Mouse (Mus musculus): ENCODE data around the gene Lsamp.
A peak's percentile ranks its signal among the peaks of the same experiment; 100 is the strongest.

The Lsamp gene

DNA sequence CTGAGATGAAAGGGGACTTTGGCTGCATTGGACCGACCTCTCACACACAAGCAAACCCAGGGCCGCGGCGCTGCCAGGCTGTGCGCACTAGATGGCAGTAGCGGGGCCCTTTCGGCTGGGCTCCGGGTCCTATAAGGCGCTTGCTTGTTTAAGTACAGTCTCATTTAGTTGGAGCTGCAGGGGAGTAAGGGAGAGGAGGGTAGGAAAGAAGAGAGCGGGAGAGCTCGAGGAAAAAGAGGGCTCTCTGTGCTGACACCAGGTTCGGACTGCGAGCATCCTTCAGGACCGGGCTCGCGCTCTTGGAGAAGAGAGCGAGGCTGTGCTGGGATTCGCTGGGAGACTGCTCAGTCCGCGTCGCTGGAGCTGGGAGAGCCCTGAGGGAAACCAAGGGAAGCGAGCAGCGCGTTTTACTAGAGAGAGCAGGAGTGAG lies at the start of gene Lsamp:
Lsamp (plus strand) TSS at position 157 of the 430 bp plus-strand sequence.
- peak; percentile 91 for DNase-seq

DNA sequence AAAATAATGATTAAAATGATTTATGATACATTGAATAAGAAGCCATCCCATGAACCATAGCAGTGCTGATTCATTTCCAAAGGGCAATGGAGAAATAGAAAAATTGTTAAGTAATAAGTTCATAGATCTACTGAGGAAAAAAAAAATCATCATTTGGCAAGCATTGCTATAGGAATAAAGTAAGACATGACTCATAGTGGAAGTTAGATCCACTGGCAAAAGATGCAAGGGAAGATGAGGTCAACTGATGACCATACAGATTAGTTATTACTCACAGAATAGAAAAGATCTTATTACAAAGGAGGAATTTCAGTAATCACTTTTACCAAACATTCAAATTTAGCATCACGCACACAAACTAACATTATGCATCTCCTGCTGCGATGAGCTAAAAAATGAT lies 26.5 kb upstream of the Lsamp start:
- DNase-seq, result no peak

DNA sequence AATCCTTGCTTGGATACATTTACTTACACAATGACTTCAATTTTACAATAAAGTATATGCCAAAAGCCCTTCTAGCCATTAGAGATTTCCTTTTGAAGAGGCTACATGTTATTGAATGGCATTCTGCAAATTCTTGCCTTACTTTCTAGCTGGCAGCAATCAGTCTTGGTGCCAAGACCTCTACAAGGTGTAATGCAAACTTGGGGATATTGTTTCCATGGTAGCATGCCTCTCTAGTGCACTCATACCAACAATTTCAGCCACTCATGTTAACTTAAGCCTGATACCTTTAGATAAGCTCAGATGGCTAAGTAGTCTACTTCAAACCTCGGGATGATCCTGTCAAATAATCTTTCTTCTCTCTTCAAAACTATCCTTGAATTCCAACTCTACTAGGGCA lies 11.4 kb upstream of the Lsamp start:
- no peak for DNase-seq

DNA sequence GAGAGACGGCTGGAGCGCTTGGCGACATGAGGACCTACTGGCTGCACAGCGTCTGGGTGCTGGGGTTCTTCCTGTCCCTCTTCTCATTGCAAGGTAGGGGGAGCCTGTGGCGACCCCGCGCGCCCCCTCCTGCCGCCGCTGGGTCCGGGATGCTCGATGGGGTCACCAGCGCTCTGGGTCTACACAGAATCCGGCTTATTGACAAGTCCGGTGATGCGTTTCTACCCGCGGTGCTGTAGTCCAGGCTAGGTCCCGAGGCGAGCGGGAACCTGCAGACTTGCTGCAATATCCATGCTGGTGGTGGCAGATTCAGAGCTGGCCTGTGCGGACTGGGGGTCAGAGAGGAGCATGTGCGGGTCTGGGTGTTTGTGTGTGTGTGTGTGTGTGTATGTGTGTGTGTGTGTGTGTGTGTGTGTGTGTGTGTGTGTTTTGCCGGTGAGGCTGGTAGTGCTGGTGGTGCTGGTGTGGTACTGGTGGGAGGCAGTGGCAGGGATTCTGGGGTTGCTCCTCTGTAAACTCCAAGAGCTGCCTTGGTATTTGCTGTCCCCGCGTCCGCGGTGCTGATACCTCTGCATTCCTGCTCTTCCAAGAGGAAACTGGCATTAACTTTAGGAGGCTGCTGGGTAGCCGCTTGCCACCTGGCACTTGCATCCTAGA lies 602 bp downstream of the Lsamp start:
- DNase-seq, result peak; percentile 65

DNA sequence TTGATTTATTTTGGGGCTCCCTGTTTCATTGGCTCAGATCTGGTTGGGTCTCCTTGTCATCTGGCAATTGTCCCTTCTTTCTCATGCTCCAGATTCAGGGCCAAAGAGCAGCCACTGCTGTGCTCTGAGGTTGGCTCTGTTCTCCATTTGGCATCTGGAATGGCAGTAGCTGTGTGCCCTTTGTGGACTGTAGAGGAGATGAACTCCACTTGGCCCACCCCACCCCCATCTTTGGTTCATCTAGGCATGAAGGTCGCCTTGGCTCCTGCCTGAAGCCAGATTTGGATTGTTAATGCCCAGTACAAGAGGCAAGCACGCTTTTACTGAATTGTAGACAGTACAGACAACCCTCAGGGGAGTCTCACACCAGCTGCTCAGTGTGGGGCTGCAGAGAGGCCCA lies 4.3 kb downstream of the Lsamp start:
- DNase-seq, result peak; percentile 10

DNA sequence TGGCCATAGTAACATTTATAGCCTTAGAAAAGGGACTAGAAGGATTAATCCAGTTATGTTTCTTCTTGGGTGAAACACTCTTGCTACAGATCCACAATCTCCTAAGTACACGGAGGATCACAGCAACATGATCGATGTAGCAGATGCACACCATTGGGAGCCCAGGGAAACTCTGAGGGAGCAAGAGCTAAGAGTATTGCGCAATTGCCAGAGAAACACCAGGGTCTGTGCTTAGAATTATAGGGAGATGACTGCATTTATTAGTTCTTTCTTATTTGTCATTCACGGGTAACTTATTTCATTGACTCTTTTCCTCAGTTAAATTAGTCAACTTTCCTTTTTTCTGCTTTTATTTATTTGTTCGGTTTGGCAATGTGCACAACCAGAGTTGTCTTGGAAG lies 10.7 kb downstream of the Lsamp start:
- DNase-seq, result no peak

DNA sequence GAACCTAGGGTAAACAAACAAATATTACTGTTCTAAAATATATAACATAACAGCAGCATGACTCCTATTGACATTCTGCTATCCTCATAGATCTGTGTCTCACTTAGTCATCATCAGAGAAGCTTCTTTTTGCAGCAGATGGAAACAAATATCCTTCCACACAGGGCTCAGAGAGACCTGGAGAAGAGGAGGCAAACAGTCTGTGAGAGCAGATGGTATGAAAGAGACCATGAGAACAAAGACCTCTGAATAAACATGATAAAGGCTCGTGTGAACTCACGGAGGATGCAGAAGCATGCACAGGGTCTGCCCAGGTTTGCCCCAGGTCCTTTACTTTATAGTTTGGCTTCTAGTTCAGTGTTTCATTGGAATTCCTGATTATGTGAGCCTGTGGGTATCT lies 24.6 kb downstream of the Lsamp start:
- no peak for DNase-seq

DNA sequence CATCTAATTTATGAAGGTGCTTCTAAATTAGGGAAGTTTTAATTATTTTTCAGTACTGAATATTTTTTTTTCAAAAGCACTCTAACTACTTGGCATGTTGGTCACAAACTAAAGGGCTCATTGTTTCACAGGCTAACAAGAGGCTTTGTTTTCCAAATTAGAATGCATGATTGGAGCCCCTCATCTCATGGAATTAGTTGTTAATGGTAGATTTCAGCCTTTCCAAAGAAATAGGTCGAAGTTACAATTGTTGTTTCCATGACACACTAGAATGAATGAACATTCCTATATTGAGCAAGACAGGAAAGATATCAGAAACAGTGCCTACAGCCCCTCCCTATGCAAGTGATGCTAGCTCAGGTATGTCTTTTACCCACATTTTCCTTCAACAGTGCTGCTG lies 26.9 kb downstream of the Lsamp start:
- peak; percentile 93 for DNase-seq

DNA sequence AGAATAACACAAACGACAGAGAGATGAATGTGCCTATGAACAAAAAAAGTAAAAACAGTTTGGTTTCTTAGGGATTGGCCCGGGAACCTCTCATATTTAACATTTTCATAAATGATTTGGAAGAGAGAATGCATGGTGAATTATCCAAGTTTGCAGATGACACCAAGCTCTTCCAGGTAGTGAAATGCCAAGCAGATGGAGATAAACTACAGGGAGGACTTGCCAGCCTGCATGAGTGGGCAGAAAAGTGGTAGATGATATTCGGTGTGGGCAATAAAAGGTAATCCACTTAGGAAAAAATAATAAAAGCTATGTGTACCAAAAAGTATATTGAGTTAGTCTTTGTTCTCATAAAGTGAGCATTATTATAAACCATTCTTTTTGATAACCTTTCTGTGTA lies 38.5 kb downstream of the Lsamp start:
- DNase-seq, result no peak

DNA sequence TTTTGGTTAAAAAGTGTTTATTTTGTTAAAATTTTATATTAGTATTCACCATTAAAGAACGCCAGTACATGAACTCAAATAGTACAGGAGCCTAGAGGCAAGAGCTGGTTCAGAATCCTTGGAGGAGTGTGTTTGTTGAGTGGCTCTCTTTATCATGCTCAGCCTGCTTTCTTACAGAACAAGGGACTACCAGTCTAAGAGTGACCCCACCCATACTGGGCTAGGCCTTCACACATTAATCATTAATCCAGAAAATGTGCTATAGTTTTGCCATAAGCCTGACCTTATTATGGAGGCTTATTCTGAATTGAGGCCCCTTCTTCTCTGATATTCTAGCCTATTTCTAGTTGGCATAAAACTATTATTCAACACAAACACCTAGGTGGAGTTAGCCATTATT lies 52.6 kb downstream of the Lsamp start:
- DNase-seq, result no peak

DNA sequence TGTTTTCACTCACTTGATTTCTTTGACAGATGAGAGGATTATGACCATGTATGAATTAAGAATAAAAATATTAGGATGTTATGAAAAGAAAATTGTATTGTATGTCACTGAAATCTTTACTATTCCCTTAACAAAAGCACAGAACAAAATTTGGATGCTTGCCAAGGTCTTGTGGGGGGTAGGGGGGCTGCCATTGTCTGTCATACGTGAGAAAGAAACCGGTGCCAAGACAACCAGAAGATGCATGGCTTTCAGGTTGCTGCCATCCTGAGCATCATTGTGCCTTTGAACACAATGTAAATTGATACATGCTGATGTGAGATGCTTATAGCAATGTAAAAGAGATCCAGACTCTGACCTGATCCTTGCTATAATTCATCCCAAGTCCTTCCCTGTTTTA lies 75.4 kb downstream of the Lsamp start:
- peak; percentile 22 for DNase-seq

DNA sequence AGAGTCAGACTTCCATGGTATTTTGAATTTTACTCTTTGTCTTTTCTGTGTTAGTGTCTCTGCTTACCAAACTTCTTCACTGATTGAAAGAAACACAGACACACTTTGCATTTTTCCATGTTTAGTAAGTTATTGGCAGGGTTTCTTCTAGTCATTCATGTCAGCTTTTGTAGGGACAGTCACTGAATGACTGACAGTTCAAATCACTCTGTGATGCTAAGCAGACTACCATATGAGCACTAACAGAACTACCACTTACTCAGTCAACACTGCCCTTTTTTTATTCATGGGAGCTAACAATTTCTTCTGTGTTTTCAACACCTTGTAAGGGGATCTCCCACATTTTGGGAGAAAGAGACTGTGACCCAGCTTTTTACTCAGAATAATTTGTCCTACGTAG lies 75.8 kb downstream of the Lsamp start:
- DNase-seq, result no peak

DNA sequence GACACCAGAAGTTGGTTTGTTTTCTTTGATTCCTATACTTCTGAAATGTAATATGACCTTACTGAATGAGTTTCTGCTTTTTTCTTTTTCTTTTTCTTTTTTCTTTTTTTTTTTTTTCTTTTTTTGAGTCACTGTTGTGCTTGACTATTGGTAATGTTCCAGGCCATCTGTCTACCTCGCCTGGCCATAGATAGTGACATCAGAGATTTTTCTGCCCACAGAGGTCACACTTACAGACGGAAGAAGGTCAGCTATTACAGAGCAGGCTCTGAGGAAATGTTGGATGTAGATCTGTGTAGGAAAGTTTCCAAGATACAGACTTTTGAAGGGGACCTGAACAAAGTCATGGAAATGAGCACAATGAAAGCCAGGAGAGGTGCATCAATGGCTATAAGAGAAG lies 76.3 kb downstream of the Lsamp start:
- no peak for DNase-seq

DNA sequence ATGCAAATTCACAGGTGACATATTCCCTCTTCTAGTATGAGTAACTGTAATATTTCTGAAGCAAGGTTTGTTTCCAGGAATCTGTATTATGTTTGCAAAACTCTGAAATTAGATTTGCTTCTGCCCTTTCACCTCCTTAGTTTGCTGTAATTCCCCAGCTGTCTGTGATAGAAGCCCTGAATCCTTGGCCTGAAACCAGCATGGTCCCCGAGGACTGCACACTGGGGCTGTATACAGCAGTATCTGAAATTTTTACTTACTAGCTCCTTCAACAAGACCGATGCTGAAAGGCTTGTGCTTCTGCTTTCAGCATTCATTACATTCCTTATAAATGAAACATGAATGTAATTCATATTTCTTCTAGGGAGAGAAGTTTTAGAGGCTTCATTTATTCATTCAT lies 91.4 kb downstream of the Lsamp start:
- peak; percentile 12 for DNase-seq

DNA sequence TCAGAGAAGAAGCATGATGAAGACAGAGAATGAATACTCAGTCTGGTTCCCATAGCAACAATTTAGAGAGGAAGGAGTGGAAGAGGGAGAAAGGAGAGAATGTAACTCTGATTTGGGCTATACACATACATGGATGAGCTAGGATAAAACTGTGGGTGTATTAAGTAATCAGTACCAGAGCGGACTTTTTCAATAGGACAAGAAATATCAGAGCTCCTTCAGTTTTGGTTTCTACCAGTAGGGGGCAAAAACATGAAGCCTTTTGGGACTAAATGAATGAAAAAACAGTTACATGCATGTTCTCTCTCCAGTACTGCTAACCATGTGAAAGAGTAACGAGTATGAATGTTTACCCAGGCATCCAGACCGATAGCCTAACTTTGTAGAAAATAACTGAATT lies 96.1 kb downstream of the Lsamp start:
- DNase-seq, result peak; percentile 40

DNA sequence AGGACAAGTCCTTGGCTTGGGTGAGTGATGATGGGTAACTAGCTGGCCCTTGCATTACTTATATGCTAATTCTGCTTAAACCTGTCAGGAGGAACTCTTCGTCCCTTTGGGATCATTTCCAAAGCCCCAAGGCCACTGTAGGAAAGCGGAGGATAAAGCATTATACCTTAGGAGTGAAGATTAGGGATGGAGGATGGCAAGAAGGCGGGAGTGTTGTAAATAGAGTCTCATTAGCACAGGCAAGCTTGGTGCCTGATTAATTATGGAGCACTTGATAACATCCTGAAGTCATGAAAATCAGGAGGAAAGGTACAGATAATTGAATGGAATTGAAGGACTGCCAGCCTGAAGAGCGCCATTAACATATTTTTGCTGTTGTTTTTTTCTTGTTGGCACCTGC lies 120.2 kb downstream of the Lsamp start:
- no peak for DNase-seq

DNA sequence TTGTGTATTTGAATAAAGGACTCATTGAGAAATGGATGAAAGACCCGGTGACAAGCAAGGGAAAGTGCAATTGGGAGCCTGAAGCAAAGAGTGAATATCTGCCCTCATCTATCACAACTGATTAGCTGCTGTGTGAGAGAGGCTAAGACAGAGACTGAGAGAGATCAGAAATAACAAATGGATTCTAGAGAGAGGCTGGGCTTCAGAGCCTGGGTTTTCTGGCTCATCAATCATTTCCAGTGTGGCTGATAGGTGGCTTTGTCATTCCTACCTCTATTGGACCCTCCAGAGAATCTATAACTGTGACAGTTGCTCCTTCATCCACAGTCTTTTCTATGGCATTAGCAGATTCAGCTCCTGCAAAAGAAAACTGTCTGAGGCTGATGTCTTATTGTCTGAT lies 198.8 kb downstream of the Lsamp start:
- DNase-seq, result no peak

DNA sequence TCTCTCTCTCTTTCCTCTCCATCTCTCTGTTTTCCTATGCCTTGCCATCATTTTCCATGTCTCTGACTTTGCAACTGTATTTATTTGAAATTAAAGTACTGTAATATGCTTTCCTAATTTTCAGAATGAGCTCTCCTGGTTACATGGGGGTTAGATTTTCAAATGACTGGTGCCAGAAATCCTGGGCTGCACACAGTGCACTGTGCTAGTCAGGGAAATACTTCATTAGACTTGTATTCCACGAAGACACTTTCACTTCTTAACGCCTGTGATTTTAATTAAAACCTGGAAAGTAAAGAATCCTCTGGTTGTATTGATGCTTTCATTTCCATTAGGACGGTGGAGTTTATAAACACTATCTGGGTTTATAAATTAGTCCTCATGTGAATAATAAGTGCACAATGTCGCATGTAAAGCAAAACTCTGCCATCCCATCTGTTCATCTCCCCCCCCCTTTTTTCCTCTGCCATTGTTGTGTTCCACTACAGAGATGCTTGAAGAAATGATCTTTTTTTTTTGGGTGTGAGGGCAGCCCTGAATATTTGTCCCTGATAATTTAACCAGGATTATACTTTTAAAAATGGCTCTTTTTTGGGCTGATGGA lies 203.9 kb downstream of the Lsamp start:
- DNase-seq, result no peak

DNA sequence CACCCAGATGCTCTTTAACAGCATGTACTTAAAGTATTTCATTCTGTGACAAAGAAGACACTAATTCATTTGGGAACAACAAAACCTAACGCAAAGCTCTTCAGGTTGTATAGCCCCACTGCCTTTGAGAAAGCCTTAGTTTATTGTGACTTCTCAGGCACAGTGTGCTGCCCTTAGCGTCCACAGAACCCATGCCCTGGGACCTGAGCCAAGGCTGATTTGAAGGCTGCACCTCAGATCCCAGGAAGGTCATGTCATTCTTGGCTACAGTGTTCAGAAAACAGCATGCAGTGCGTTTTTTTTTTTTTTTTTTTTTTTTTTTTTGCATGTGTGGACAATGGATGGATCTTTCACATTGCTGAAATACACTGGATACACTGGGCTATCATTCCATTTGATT lies 210.2 kb downstream of the Lsamp start:
- DNase-seq, result no peak

DNA sequence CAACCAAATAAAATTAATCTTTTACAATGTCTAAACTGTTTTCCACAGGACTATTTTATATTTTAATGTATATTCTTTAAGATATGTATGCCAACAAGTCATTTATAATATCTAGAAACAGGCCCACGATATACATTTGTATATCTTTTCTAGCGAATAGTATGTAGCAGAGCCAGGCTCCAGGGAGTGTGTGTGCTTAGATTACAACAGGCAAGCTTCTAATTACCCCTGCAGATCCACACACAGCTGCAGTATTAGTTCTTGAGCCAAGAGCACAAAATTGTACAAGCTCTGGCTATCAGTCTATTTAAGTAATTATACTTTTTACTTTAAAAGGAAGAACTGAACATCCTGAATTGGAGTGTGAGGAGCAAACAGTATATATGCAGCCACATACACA lies 210.7 kb downstream of the Lsamp start:
- no peak for DNase-seq

DNA sequence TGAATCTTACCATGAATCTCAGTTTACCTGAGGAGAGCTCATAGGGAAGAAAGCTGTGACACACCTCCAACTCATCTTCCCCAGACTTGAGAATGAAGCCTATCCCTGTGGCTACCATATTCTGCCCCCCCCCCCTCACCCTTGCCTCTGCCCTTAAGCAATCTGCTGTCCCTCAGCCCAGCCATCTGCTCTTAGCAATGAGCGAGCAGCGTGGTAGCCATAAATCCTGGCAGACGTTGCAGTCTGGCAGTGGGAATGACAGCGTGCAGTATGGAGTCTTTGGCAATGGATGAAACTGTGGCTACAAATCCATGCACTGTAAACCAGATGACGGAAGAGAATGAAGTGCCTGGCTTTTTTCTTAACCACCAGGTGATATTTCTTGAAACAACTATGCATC lies 244.5 kb downstream of the Lsamp start:
- DNase-seq, result no peak

DNA sequence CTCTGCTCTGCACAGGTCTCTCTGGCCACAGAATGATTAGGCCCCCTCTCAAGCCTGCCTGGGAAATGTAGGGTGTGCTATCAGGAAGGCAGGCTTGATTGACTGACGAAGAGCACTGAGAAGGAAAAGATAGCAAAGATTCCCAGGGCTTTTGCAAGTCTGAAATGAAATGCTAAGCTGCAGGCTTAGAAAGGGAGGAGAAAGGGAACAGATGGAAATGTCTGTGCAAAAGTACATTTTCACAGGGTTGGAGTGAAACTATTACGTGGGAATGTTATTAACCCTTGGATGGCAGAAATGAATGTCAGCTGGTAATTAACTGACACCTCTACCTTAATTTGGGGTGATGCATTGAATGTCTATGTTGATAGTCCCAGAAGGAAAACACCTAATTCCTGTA lies 248.9 kb downstream of the Lsamp start:
- no peak for DNase-seq

DNA sequence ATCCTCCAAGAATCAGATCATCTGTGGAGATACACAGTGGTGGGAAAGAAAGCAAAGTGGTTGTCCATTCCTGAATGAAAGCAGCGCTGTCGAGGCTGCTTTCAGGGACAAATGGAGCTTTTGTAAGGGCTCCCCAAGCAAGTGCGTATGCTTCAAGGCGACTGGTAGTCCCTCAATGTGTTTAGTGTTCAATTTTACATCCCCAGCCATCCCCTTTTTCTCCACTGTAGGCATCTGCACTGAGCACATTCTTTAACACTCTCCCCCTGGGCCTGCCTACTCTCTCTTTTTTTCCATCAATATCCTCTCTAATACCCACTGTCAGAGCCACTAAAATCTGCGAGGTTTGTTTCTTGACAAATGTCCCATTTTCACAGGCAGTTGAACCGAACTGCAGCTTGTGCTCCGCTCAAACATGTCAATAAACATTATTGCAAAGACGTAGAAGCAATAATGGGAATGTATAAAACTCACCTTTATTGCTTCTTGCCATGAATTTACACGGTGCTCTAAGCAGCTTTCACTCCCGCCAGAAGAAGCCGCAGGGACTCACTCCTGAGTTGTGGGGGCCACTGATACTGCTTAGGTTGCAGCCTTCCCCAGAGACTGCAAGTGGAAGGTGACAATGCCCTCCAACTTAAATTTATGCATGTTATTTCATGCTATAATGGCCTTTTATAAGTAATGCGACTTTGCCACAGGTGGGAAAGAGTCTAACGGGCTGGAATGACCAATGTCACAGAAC lies 250.2 kb downstream of the Lsamp start:
- DNase-seq, result no peak

DNA sequence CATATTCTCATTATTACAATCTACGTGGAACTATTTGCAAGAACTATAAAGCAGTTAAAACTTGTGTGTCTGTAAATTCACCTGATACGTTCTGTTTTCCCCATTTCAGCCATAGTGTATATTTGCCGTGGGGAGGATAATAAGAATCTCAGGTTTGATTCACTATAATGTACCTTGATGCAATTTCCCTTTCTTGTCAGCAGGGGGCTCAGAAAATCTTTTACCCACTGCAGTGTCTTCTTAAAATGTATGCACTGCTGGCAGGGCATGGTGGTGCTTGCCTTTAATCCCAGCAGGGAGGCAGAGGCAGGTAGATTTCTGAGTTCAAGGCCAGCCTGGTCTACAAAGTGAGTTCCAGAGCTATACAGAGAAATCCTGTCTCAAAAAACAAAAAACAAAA lies 287.7 kb downstream of the Lsamp start:
- DNase-seq, result peak; percentile 29

DNA sequence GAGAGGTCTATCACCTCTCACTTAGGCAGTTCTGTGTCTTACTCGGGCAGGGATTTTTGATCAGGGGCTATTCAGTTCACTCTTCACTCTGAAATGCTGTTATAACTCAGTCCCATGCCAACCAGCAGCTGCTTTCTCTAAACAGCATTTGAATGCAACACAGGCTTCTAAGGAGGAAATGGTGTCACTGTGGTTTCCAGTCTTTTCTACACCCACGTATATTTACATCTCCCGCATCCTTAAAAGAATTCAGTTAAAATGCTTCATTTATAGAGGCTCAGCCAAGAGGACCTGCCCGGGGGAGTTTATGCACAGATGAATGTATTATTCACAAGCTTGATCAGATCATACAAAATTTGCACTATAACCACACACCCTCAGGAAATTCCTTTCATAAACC lies 306.0 kb downstream of the Lsamp start:
- DNase-seq, result no peak

All from retina, postnatal 1 day (tissue).